Mouse (Mus musculus) kidney, adult 2 months (tissue): ENCODE results near the gene Plcb1.

ENCODE experiments used
- CTCF ChIP-seq: fragments of 200-500 bp; conservative IDR thresholded peaks from 2 replicates; pipeline ENCODE4 v1.5.1; 2011; ENCODE audit warnings: low read depth, mild to moderate bottlenecking, control low read depth, low read length, moderate library complexity, mixed read lengths; ENCODE audit not compliant: insufficient read depth, insufficient read length
- POLR2A ChIP-seq: fragments of 200-500 bp; IDR thresholded peaks from one replicate; pipeline ENCODE4 v1.6.1; 2011; ENCODE audit warnings: low read depth, low read length, control low read depth

- TF ChIP-seq POLR2A (no peak), CTCF (no peak)
These were observed 29.8 kb upstream of the Plcb1 start for GRCm38 (mm10) chr2:134756086-134756485.
